Mouse (Mus musculus): Measurements from ENCODE around the gene Btbd9. TPM values are rescaled to one million over a fixed set of nuclear protein-coding genes. Genes with fewer than 3 reads are reported as not detected.
A peak's percentile ranks its signal among the peaks of the same experiment; 100 is the strongest.

Btbd9 gene
- polyA plus RNA-seq, 1 experiment from 2014 or later: 40.6 TPM

- no peaks in the 10 kb centered on the region for H3K4me1 ChIP-seq (ENCODE audit: control insufficient read depth, insufficient read depth, low read length)
- no peak overlapping the region for H3K27ac ChIP-seq (replicated peaks; ENCODE audit: low read depth, low read length)
- H3K27me3 ChIP-seq (ENCODE audit: control insufficient read depth, insufficient read depth, low read length): no peaks in the 10 kb centered on the region
- no peak overlapping the region for H3K9ac ChIP-seq (replicated peaks; ENCODE audit: low read length)
- no peaks in the 10 kb centered on the region; the same call in 1 of the 2 replicates for H3K36me3 ChIP-seq (replicated peaks; ENCODE audit: control insufficient read depth, insufficient read depth, low read depth, low read length)
- H3K4me2 ChIP-seq (ENCODE audit: low read depth, low read length): no peak overlapping the region
- DNase-seq (ENCODE audit: low spot score) (no peak), ATAC-seq (replicated peaks; ENCODE audit: insufficient number of reproducible peaks, low FRiP score, low TSS enrichment, low read depth) (no peak)
- 69% methylated on average over 4 of the region's 4 CpGs for WGBS
- H3K4me3 ChIP-seq (ENCODE audit: low read depth, low read length): no peak overlapping the region
- H3K9me3 ChIP-seq (replicated peaks; ENCODE audit: control insufficient read depth, low read length): no peaks in the 10 kb centered on the region
These were observed 360.5 kb downstream of the Btbd9 start for GRCm38 (mm10) chr17:30215741-30216140.

- ATAC-seq (replicated peaks; ENCODE audit: insufficient number of reproducible peaks, low FRiP score, low TSS enrichment, low read depth) (no peak), DNase-seq (ENCODE audit: low spot score) (no peak)
- no peaks in the 10 kb centered on the region; the same call in 1 of the 2 replicates for H3K36me3 ChIP-seq (replicated peaks; ENCODE audit: control insufficient read depth, insufficient read depth, low read depth, low read length)
- no peak overlapping the region for H3K27ac ChIP-seq (replicated peaks; ENCODE audit: low read depth, low read length)
- WGBS: 78% methylated on average over 6 of the region's 6 CpGs
- H3K4me3 ChIP-seq (ENCODE audit: low read depth, low read length): no peak overlapping the region
- no peaks in the 10 kb centered on the region for H3K9me3 ChIP-seq (replicated peaks; ENCODE audit: control insufficient read depth, low read length)
- no peaks in the 10 kb centered on the region for H3K4me1 ChIP-seq (ENCODE audit: control insufficient read depth, insufficient read depth, low read length)
- no peaks in the 10 kb centered on the region for H3K27me3 ChIP-seq (ENCODE audit: control insufficient read depth, insufficient read depth, low read length)
- H3K4me2 ChIP-seq (ENCODE audit: low read depth, low read length): no peak overlapping the region
- no peak overlapping the region for H3K9ac ChIP-seq (replicated peaks; ENCODE audit: low read length)
These were observed 361.9 kb downstream of the Btbd9 start for GRCm38 (mm10) chr17:30214393-30214792.

- Histone ChIP-seq H3K4me2 (ENCODE audit: low read depth, low read length) (no peak overlapping the region), H3K36me3 (replicated peaks; ENCODE audit: control insufficient read depth, insufficient read depth, low read depth, low read length) (no peaks in the 10 kb centered on the region; the same call in 1 of the 2 replicates), H3K27ac (replicated peaks; ENCODE audit: low read depth, low read length) (no peak overlapping the region), H3K27me3 (ENCODE audit: control insufficient read depth, insufficient read depth, low read length) (no peaks in the 10 kb centered on the region), H3K4me1 (ENCODE audit: control insufficient read depth, insufficient read depth, low read length) (no peaks in the 10 kb centered on the region), H3K9me3 (replicated peaks; ENCODE audit: control insufficient read depth, low read length) (no peaks in the 10 kb centered on the region), H3K9ac (replicated peaks; ENCODE audit: low read length) (no peak overlapping the region), H3K4me3 (ENCODE audit: low read depth, low read length) (no peak overlapping the region)
- DNase-seq (ENCODE audit: low spot score): no peak
- 86% methylated on average over 5 of the region's 5 CpGs for WGBS
- no peak for ATAC-seq (replicated peaks; ENCODE audit: insufficient number of reproducible peaks, low FRiP score, low TSS enrichment, low read depth)
These were observed 362.9 kb downstream of the Btbd9 start for GRCm38 (mm10) chr17:30213371-30213770.

GRCm38 (mm10) chr17:30212647-30213046, 363.6 kb downstream of the Btbd9 start:
- Histone ChIP-seq H3K9me3 (replicated peaks; ENCODE audit: control insufficient read depth, low read length) (no peaks in the 10 kb centered on the region), H3K36me3 (replicated peaks; ENCODE audit: control insufficient read depth, insufficient read depth, low read depth, low read length) (no peaks in the 10 kb centered on the region; the same call in 1 of the 2 replicates), H3K27ac (replicated peaks; ENCODE audit: low read depth, low read length) (no peak overlapping the region), H3K9ac (replicated peaks; ENCODE audit: low read length) (no peak overlapping the region), H3K4me3 (ENCODE audit: low read depth, low read length) (no peak overlapping the region), H3K4me2 (ENCODE audit: low read depth, low read length) (no peak overlapping the region), H3K27me3 (ENCODE audit: control insufficient read depth, insufficient read depth, low read length) (no peaks in the 10 kb centered on the region), H3K4me1 (ENCODE audit: control insufficient read depth, insufficient read depth, low read length) (no peaks in the 10 kb centered on the region)
- DNase-seq (ENCODE audit: low spot score): no peak
- no peak for ATAC-seq (replicated peaks; ENCODE audit: insufficient number of reproducible peaks, low FRiP score, low TSS enrichment, low read depth)
- WGBS: 92% methylated on average over 12 of the region's 12 CpGs

- no peaks in the 10 kb centered on the region; the same call in 1 of the 2 replicates for H3K36me3 ChIP-seq (replicated peaks; ENCODE audit: control insufficient read depth, insufficient read depth, low read depth, low read length)
These were observed 365.4 kb downstream of the Btbd9 start for GRCm38 (mm10) chr17:30210936-30211335.

GRCm38 (mm10) chr17:30210262-30210661, 366.0 kb downstream of the Btbd9 start:
- Histone ChIP-seq H3K27ac (replicated peaks; ENCODE audit: low read depth, low read length) (no peak overlapping the region), H3K9me3 (replicated peaks; ENCODE audit: control insufficient read depth, low read length) (no peaks in the 10 kb centered on the region), H3K27me3 (ENCODE audit: control insufficient read depth, insufficient read depth, low read length) (no peaks in the 10 kb centered on the region), H3K4me3 (ENCODE audit: low read depth, low read length) (no peak overlapping the region), H3K4me1 (ENCODE audit: control insufficient read depth, insufficient read depth, low read length) (no peaks in the 10 kb centered on the region; the same call in 1 of the 2 replicates), H3K36me3 (replicated peaks; ENCODE audit: control insufficient read depth, insufficient read depth, low read depth, low read length) (no peaks in the 10 kb centered on the region; the same call in 1 of the 2 replicates), H3K9ac (replicated peaks; ENCODE audit: low read length) (no peak overlapping the region), H3K4me2 (ENCODE audit: low read depth, low read length) (no peak overlapping the region)
- ATAC-seq (replicated peaks; ENCODE audit: insufficient number of reproducible peaks, low FRiP score, low TSS enrichment, low read depth): no peak
- 94% methylated on average over 8 of the region's 8 CpGs for WGBS
- DNase-seq (ENCODE audit: low spot score): no peak

More at GRCm38 (mm10) chr17:30210936-30211335, 365.4 kb downstream of the Btbd9 start:
- WGBS: 92% methylated on average over 6 of the region's 6 CpGs
- DNase-seq (ENCODE audit: low spot score) (no peak), ATAC-seq (replicated peaks; ENCODE audit: insufficient number of reproducible peaks, low FRiP score, low TSS enrichment, low read depth) (no peak)
- Histone ChIP-seq H3K9me3 (replicated peaks; ENCODE audit: control insufficient read depth, low read length) (no peaks in the 10 kb centered on the region), H3K4me2 (ENCODE audit: low read depth, low read length) (no peak overlapping the region), H3K4me1 (ENCODE audit: control insufficient read depth, insufficient read depth, low read length) (no peaks in the 10 kb centered on the region; the same call in 1 of the 2 replicates), H3K4me3 (ENCODE audit: low read depth, low read length) (no peak overlapping the region), H3K27ac (replicated peaks; ENCODE audit: low read depth, low read length) (no peak overlapping the region), H3K27me3 (ENCODE audit: control insufficient read depth, insufficient read depth, low read length) (no peaks in the 10 kb centered on the region), H3K9ac (replicated peaks; ENCODE audit: low read length) (no peak overlapping the region)

- Histone ChIP-seq H3K36me3 (replicated peaks; ENCODE audit: control insufficient read depth, insufficient read depth, low read depth, low read length) (no peaks in the 10 kb centered on the region), H3K27me3 (ENCODE audit: control insufficient read depth, insufficient read depth, low read length) (no peaks in the 10 kb centered on the region), H3K4me2 (ENCODE audit: low read depth, low read length) (no peak overlapping the region), H3K4me3 (ENCODE audit: low read depth, low read length) (no peak overlapping the region), H3K9ac (replicated peaks; ENCODE audit: low read length) (no peak overlapping the region), H3K9me3 (replicated peaks; ENCODE audit: control insufficient read depth, low read length) (no peaks in the 10 kb centered on the region), H3K27ac (replicated peaks; ENCODE audit: low read depth, low read length) (no peak overlapping the region), H3K4me1 (ENCODE audit: control insufficient read depth, insufficient read depth, low read length) (no peaks in the 10 kb centered on the region; the same call in 1 of the 2 replicates)
- no peak for ATAC-seq (replicated peaks; ENCODE audit: insufficient number of reproducible peaks, low FRiP score, low TSS enrichment, low read depth)
- WGBS: 93% methylated on average over 17 of the region's 17 CpGs
- DNase-seq (ENCODE audit: low spot score): no peak
These were observed 371.0 kb downstream of the Btbd9 start for GRCm38 (mm10) chr17:30205062-30205825.

- Histone ChIP-seq H3K4me2 (ENCODE audit: low read depth, low read length) (no peak overlapping the region), H3K9me3 (replicated peaks; ENCODE audit: control insufficient read depth, low read length) (no peaks in the 10 kb centered on the region), H3K9ac (replicated peaks; ENCODE audit: low read length) (0 out of 2 replicates have a peak overlapping the region, but pooled peaks have one; percentile 2), H3K4me1 (ENCODE audit: control insufficient read depth, insufficient read depth, low read length) (no peaks in the 10 kb centered on the region; the same call in 1 of the 2 replicates), H3K36me3 (replicated peaks; ENCODE audit: control insufficient read depth, insufficient read depth, low read depth, low read length) (no peaks in the 10 kb centered on the region), H3K4me3 (ENCODE audit: low read depth, low read length) (no peak overlapping the region), H3K27me3 (ENCODE audit: control insufficient read depth, insufficient read depth, low read length) (no peaks in the 10 kb centered on the region), H3K27ac (replicated peaks; ENCODE audit: low read depth, low read length) (no peak overlapping the region; the same call in 1 of the 2 replicates)
- DNase-seq (ENCODE audit: low spot score) (no peak), ATAC-seq (replicated peaks; ENCODE audit: insufficient number of reproducible peaks, low FRiP score, low TSS enrichment, low read depth) (no peak)
- WGBS: 91% methylated on average over 4 of the region's 4 CpGs
These were observed 376.0 kb downstream of the Btbd9 start for GRCm38 (mm10) chr17:30200283-30200682.
